Mouse (Mus musculus): ENCODE data around the gene Wfdc6b.

DNA sequence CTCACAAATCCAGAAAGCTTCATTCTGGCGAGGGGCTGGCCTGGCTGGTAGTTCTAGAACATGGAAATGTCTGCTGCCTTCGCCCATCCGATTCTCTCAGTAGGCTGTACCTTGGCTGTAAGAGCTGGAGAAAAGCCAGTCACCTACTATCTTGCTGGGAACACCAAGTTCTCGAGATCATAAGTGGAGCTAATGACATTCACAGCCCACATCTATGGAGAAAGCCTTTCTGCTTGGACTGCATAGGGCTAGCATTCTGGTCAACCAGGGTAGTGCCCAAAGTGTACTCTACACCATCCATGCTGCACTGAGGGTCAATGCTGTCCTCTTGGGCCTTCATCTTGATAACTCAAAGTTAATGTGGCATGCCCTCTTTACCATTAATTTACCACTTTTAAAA, 19.8 kb upstream of the Wfdc6b start, which contains the start of gene Eppin:
- TF ChIP-seq EP300 (optimal IDR thresholded peaks at IDR 0.05) (no peak), CTCF (IDR thresholded peaks at IDR 0.05; ENCODE audit: low read depth) (no peak)

Data from stomach, postnatal 0 days (tissue).